Mouse (Mus musculus) midbrain, postnatal 0 days (tissue): ENCODE results near the gene Slc6a19. TPM values are rescaled to one million over a fixed set of nuclear protein-coding genes. Genes with fewer than 3 reads are reported as not detected.

ENCODE experiments used
- ATAC-seq: fragments of 200-750 bp; cut with Nextera tagmentation; 2 replicates; pipeline ENCODE4 v1.8.0; 2017; ENCODE audit warnings: moderate number of reproducible peaks, mild to moderate bottlenecking, moderate TSS enrichment, moderate library complexity; ENCODE audit not compliant: low FRiP score
- DNase-seq: peaks from one replicate; pipeline ENCODE4 v3.0.0-alpha.2; 2015; ENCODE audit warnings: low spot score
- H3K27ac ChIP-seq: fragments of 300-500 bp; sonication (generic); 2 replicates; pipeline ENCODE4 v1.5.1; 2014; ENCODE audit warnings: low read depth, mild to moderate bottlenecking, low read length, mixed read lengths
- H3K27me3 ChIP-seq: fragments of 300-500 bp; sonication (generic); 2 replicates; pipeline ENCODE4 v1.6.1; 2014; ENCODE audit warnings: low read length, control low read depth, mixed read lengths; ENCODE audit not compliant: insufficient read depth
- H3K36me3 ChIP-seq: fragments of 300-500 bp; sonication (generic); 2 replicates; pipeline ENCODE4 v1.6.1; 2014; ENCODE audit warnings: low read length, control low read depth, mixed read lengths; ENCODE audit not compliant: insufficient read depth
- H3K4me1 ChIP-seq: fragments of 300-500 bp; sonication (generic); 2 replicates; pipeline ENCODE4 v1.6.1; 2014; ENCODE audit warnings: mild to moderate bottlenecking, control low read depth, antibody characterized with exemption, low read length, mixed read lengths; ENCODE audit not compliant: insufficient read depth
- H3K4me2 ChIP-seq: fragments of 300-500 bp; sonication (generic); 2 replicates; pipeline ENCODE4 v1.6.1; 2014; ENCODE audit warnings: low read depth, mild to moderate bottlenecking, low read length, mixed read lengths; ENCODE audit not compliant: poor library complexity, severe bottlenecking
- H3K4me3 ChIP-seq: fragments of 300-500 bp; sonication (generic); 2 replicates; pipeline ENCODE4 v1.5.1; 2014; ENCODE audit warnings: low read depth, mild to moderate bottlenecking, low read length, moderate library complexity
- H3K9ac ChIP-seq: fragments of 300-500 bp; sonication (generic); replicated peaks from 2 replicates; pipeline ENCODE4 v1.6.1; 2014; ENCODE audit warnings: mild to moderate bottlenecking, low read length, moderate library complexity, mixed read lengths; ENCODE audit not compliant: poor library complexity, severe bottlenecking
- H3K9me3 ChIP-seq: fragments of 300-500 bp; sonication (generic); 2 replicates; pipeline ENCODE4 v1.6.1; 2016; ENCODE audit warnings: low read length, control low read depth
- CTCF ChIP-seq: IDR thresholded peaks from 2 replicates; pipeline ENCODE4 v1.5.1; 2016; ENCODE audit warnings: antibody characterized with exemption, mild to moderate bottlenecking
- WGBS: fragments of 180-500 bp; shearing (Covaris S2); extraction: QIAGEN DNeasy Blood & Tissue Kit; methylation state at CpG from one replicate; pipeline ENCODE4 v1.1.7; 2014; 5-methylcytosine and 5-hydroxymethylcytosine counted together
- polyA plus RNA-seq: library from polyadenylated mRNA; unstranded; fragments of >200 nt; fragmentation: Nextera tagmentation; extraction: Ambion mirVana; gene quantifications from 2 replicates; pipeline ENCODE4 v1.2.1, GENCODE M21; 2015
- total RNA-seq: library from RNA; depleted of rRNA; stranded (reverse); fragments of >200 nt; gene quantifications from 2 replicates; pipeline ENCODE4 v1.2.3, GENCODE M21; 2014

Gene Slc6a19
- total and polyA plus RNA-seq, 2 experiments from 2014 or later, result 0.49 to 0.53 TPM

GRCm38 (mm10) chr13:73677853-73678252 lies 26.8 kb downstream of the Slc6a19 start, which contains the start of gene Slc6a18:
TSS of gene Slc6a18 (minus strand) at chr13:73678023.
- no peaks in the 10 kb centered on the region for H3K36me3 ChIP-seq
- ATAC-seq, result no peak
- H3K27ac ChIP-seq, result no peak within 1 kb of the TSS
- no peak for TF ChIP-seq CTCF
- WGBS, result 87% methylated on average over 3 of the region's 3 CpGs
- no peaks in the 10 kb centered on the region for H3K4me1 ChIP-seq
- no peak within 1 kb of the TSS for H3K4me3 ChIP-seq
- H3K4me2 ChIP-seq, result no peak within 1 kb of the TSS
- H3K9ac ChIP-seq, result no peak within 1 kb of the TSS
- DNase-seq, result no peak
- no peaks in the 10 kb centered on the region for H3K27me3 ChIP-seq
- no peaks in the 10 kb centered on the region for H3K9me3 ChIP-seq

- TF ChIP-seq CTCF, result no peak
- no peak for ATAC-seq
- WGBS, result 93% methylated on average over 7 of the region's 7 CpGs
These were observed 29.5 kb downstream of the Slc6a19 start for GRCm38 (mm10) chr13:73675161-73675560.

GRCm38 (mm10) chr13:73660163-73660695 lies 44.4 kb downstream of the Slc6a19 start:
- no peaks in the 10 kb centered on the region for H3K27me3 ChIP-seq
- H3K36me3 ChIP-seq, result no peaks in the 10 kb centered on the region
- no peak overlapping the region for H3K4me3 ChIP-seq
- no peaks in the 10 kb centered on the region for H3K9me3 ChIP-seq
- H3K27ac ChIP-seq, result no peak overlapping the region
- no peak overlapping the region for H3K4me2 ChIP-seq
- DNase-seq (no peak), ATAC-seq (no peak)
- 76% methylated on average over 2 of the region's 2 CpGs for WGBS
- no peaks in the 10 kb centered on the region for H3K4me1 ChIP-seq
- H3K9ac ChIP-seq, result no peak overlapping the region
- TF ChIP-seq CTCF, result no peak

More at GRCm38 (mm10) chr13:73675161-73675560, 29.5 kb downstream of the Slc6a19 start:
- no peak overlapping the region for H3K9ac ChIP-seq
- no peak for DNase-seq
- no peak overlapping the region for H3K27ac ChIP-seq
- no peak overlapping the region for H3K4me3 ChIP-seq
- H3K4me2 ChIP-seq, result no peak overlapping the region
- no peaks in the 10 kb centered on the region for H3K27me3 ChIP-seq
- H3K9me3 ChIP-seq, result no peaks in the 10 kb centered on the region
- H3K4me1 ChIP-seq, result no peaks in the 10 kb centered on the region
- H3K36me3 ChIP-seq, result no peaks in the 10 kb centered on the region

GRCm38 (mm10) chr13:73658953-73659352 lies 45.7 kb downstream of the Slc6a19 start:
- no peak overlapping the region for H3K4me3 ChIP-seq
- H3K27ac ChIP-seq, result no peak overlapping the region
- ATAC-seq (no peak), DNase-seq (no peak)
- H3K4me1 ChIP-seq, result no peaks in the 10 kb centered on the region
- TF ChIP-seq CTCF, result no peak
- no peaks in the 10 kb centered on the region for H3K27me3 ChIP-seq
- H3K9me3 ChIP-seq, result no peaks in the 10 kb centered on the region
- 50% methylated on average over 2 of the region's 2 CpGs for WGBS
- no peak overlapping the region for H3K4me2 ChIP-seq
- no peak overlapping the region for H3K9ac ChIP-seq
- no peaks in the 10 kb centered on the region for H3K36me3 ChIP-seq

DNA sequence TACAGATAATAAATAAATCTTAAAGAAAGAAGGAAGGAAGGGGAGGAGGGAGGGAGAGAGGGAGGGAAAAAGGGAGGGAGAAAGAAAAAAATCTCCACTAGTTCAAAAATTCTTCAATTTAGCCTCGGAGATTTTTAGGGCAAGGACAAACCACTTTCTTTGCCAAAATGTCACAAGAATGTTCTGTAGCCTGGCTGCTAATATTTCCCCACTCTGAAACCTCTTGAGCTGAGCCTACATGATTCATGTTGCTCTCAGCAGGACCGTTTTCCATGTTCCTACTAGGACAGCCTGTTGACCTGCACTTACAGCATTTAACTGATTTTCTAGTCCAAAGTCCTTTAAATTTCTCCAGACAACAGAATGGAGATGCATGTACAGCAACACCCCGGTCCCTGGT lies 49.7 kb downstream of the Slc6a19 start:
- Histone ChIP-seq H3K4me2 (no peak overlapping the region), H3K36me3 (no peaks in the 10 kb centered on the region), H3K27me3 (no peaks in the 10 kb centered on the region), H3K9ac (no peak overlapping the region), H3K27ac (no peak overlapping the region), H3K4me1 (no peaks in the 10 kb centered on the region), H3K4me3 (no peak overlapping the region), H3K9me3 (no peaks in the 10 kb centered on the region)
- ATAC-seq (no peak), DNase-seq (no peak)
- 84% methylated on average over 3 of the region's 3 CpGs for WGBS
- no peak for TF ChIP-seq CTCF

GRCm38 (mm10) chr13:73653266-73653665 lies 51.4 kb downstream of the Slc6a19 start:
- no peak for ATAC-seq
- Histone ChIP-seq H3K4me3 (no peak overlapping the region), H3K27ac (no peak overlapping the region), H3K27me3 (no peaks in the 10 kb centered on the region), H3K9me3 (no peaks in the 10 kb centered on the region), H3K9ac (no peak overlapping the region), H3K4me1 (no peaks in the 10 kb centered on the region), H3K36me3 (peaks cover 7% of the 10 kb centered on the region), H3K4me2 (no peak overlapping the region)
- no peak for TF ChIP-seq CTCF
- WGBS, result 68% methylated on average over 3 of the region's 3 CpGs
- DNase-seq, result no peak
